Mouse (Mus musculus): ENCODE measurements around the gene Gipc3.

DNA sequence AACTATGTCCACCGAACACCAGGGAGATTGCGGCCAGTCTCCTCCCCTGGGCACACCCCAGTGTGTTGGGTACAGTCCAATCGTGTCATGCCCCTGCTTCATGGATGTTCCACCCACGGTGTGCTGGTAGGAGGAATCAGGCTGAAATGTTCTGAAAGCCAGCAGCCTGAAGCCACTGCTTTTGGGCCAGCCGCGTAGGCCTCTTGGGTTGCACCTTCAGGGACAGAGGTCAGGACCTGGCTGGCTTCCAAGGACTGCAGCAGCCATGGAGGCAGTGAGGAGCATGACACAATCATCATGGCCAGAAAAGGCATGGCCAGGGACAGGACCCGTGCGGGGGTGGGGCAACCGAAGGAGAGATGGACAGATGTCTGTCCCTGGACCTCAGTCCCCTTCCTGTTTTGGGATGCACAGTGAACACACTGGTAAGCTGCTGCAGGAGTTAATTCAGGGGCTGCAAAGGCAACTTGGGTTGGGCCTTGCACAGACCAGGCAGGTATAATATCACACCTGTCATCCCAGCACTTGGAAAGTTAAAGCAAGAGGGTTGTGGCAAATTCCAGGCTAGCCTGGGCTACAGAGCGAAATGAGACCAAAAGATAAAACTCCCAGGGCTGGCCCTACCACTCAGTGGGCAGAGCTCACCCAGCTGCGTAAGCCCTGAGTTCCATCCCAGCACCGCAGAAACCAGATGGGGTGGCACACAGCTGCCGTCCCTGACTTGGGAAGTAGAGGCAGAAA lies 24.3 kb downstream of the Gipc3 start:
- TF ChIP-seq MYOG (IDR thresholded peaks at IDR 0.05; ENCODE audit: control insufficient read depth in 1 of 3, insufficient read depth in 1 of 3, insufficient read length in 2 of 3, low read depth in 2 of 3): no peak
- TF ChIP-seq POLR2A (IDR thresholded peaks at IDR 0.05; ENCODE audit: insufficient read length, low read depth): no peak
- no peak for TF ChIP-seq USF1 (IDR thresholded peaks at IDR 0.05; ENCODE audit: low read depth)
- no peak for TF ChIP-seq E2F4 (IDR thresholded peaks at IDR 0.05; ENCODE audit: insufficient read depth)
